Mouse (Mus musculus) ES-Bruce4 (cell line): ENCODE results near the gene Dscaml1. TPM values are rescaled to one million over a fixed set of nuclear protein-coding genes. Genes with fewer than 3 reads are reported as not detected.

Source experiments
- H3K27ac ChIP-seq: 2 replicates; pipeline ENCODE4 v1.5.1; 2012; ENCODE audit warnings: low read length, inconsistent platforms; ENCODE audit not compliant: insufficient read depth
- H3K27me3 ChIP-seq: 2 replicates; pipeline ENCODE4 v1.6.1; 2012; ENCODE audit warnings: mild to moderate bottlenecking, low read length, inconsistent platforms; ENCODE audit not compliant: control insufficient read depth, poor library complexity, insufficient read depth, severe bottlenecking
- H3K36me3 ChIP-seq: 2 replicates; pipeline ENCODE4 v1.6.1; 2012; ENCODE audit warnings: inconsistent platforms, mild to moderate bottlenecking, low read length, moderate library complexity; ENCODE audit not compliant: control insufficient read depth, poor library complexity, insufficient read depth, severe bottlenecking
- H3K4me1 ChIP-seq: one replicate; pipeline ENCODE4 v1.8.1; 2011; ENCODE audit warnings: low read length; ENCODE audit not compliant: control insufficient read depth, insufficient read depth
- H3K4me3 ChIP-seq: 2 replicates; pipeline ENCODE4 v1.5.1; 2011; ENCODE audit warnings: low read depth, mild to moderate bottlenecking, low read length
- H3K9ac ChIP-seq: 2 replicates; pipeline ENCODE4 v1.6.1; 2012; ENCODE audit warnings: low read depth, mild to moderate bottlenecking, inconsistent platforms; ENCODE audit not compliant: poor library complexity, severe bottlenecking
- H3K9me3 ChIP-seq: replicated peaks from 2 replicates; pipeline ENCODE4 v1.6.1; 2012; ENCODE audit warnings: mild to moderate bottlenecking, low read length, inconsistent platforms; ENCODE audit not compliant: control insufficient read depth, poor library complexity, insufficient read depth, severe bottlenecking
- CTCF ChIP-seq: IDR thresholded peaks from one replicate; pipeline ENCODE4 v1.8.1; 2011; ENCODE audit warnings: low read depth, low read length
- EP300 ChIP-seq: IDR thresholded peaks from 2 replicates; pipeline ENCODE4 v1.6.1; 2011; ENCODE audit warnings: low read depth, low read length; ENCODE audit not compliant: insufficient read depth
- POLR2A ChIP-seq: IDR thresholded peaks from one replicate; pipeline ENCODE4 v1.8.1; 2011; ENCODE audit warnings: low read length; ENCODE audit not compliant: insufficient read depth
- polyA plus RNA-seq: library from polyadenylated mRNA; stranded (reverse); fragments of >200 nt; gene quantifications from 2 replicates; pipeline ENCODE4 v1.2.4, GENCODE M21; 2011; ENCODE audit warnings: low read depth; ENCODE audit not compliant: missing spikeins, insufficient read depth, insufficient read length

Gene Dscaml1
- 3.8 and 4.0 TPM in 2 replicates for polyA plus RNA-seq

DNA sequence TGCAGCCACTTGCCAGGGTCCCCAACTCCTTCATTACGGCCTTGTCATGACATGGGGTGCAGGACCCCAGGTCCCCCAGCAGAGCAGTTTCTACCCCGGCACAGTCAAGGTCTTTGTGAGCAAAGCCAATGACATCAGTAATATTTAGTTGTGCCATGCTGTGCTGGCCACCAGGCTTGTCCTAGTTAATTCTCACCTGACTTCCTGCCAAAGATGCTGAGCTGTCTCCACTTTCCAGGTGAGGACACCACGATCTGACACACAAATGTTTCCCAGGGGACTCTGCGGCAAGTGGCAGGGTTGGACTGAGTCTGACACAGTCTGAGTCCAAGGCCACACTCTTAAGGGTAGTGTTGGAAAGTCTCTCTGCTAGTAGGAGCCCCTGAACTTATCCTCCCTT lies at the start of gene Dscaml1:
Gene Dscaml1, plus strand, starts transcription at position 173 of the 400 bp plus-strand sequence.
- Histone ChIP-seq H3K4me1 (no peaks in the 10 kb centered on the region), H3K27me3 (peaks cover 16% of the 10 kb centered on the region), H3K9ac (no peak within 1 kb of the TSS), H3K36me3 (no peaks in the 10 kb centered on the region), H3K27ac (no peak within 1 kb of the TSS), H3K4me3 (no peak within 1 kb of the TSS), H3K9me3 (no peaks in the 10 kb centered on the region)
- TF ChIP-seq POLR2A: no peak
- TF ChIP-seq EP300: no peak
- no peak for TF ChIP-seq CTCF

GRCm38 (mm10) chr9:45376883-45377282 lies 49.5 kb upstream of the Dscaml1 start:
- H3K9me3 ChIP-seq: no peaks in the 10 kb centered on the region
- H3K4me1 ChIP-seq: no peaks in the 10 kb centered on the region
- no peak for TF ChIP-seq CTCF
- TF ChIP-seq POLR2A: no peak
- no peak for TF ChIP-seq EP300
- no peak overlapping the region for H3K4me3 ChIP-seq
- no peak overlapping the region for H3K9ac ChIP-seq
- H3K36me3 ChIP-seq: no peaks in the 10 kb centered on the region
- no peak overlapping the region for H3K27ac ChIP-seq
- no peaks in the 10 kb centered on the region for H3K27me3 ChIP-seq

- no peaks in the 10 kb centered on the region for H3K36me3 ChIP-seq
- no peaks in the 10 kb centered on the region for H3K27me3 ChIP-seq
Observed at GRCm38 (mm10) chr9:45380411-45381251, 45.8 kb upstream of the Dscaml1 start.

GRCm38 (mm10) chr9:45382336-45382735 lies 44.1 kb upstream of the Dscaml1 start:
- Histone ChIP-seq H3K27me3 (no peaks in the 10 kb centered on the region), H3K36me3 (no peaks in the 10 kb centered on the region)
- TF ChIP-seq CTCF: no peak
- TF ChIP-seq EP300: no peak
- no peak for TF ChIP-seq POLR2A

More at GRCm38 (mm10) chr9:45380411-45381251, 45.8 kb upstream of the Dscaml1 start:
- H3K4me1 ChIP-seq: no peaks in the 10 kb centered on the region
- TF ChIP-seq POLR2A: no peak
- no peak for TF ChIP-seq EP300
- no peak for TF ChIP-seq CTCF
- H3K9me3 ChIP-seq: no peaks in the 10 kb centered on the region
- H3K27ac ChIP-seq: no peak overlapping the region
- no peak overlapping the region for H3K4me3 ChIP-seq
- H3K9ac ChIP-seq: no peak overlapping the region

DNA sequence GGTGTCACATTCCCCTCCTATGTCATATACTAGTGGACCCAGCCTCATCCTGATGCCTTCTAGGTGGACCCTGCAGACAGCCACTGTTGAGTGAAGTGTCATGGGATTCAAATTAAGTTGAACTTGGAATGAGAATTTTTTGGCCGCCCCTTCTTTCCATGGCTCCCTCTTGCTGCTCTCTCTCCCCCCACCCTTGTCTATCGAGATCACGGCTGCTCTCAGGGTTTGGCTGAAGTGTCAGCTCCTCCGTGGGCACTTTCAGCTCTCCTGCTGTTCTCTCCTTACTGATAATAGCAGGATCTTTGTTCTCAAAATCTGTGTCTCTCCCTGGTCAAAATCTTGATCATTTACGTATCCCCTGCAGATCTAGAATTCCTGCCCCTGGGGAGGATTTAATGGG lies 43.6 kb upstream of the Dscaml1 start:
- TF ChIP-seq EP300 (no peak), POLR2A (no peak), CTCF (no peak)
- Histone ChIP-seq H3K9me3 (no peaks in the 10 kb centered on the region), H3K36me3 (no peaks in the 10 kb centered on the region), H3K4me3 (no peak overlapping the region), H3K27me3 (no peaks in the 10 kb centered on the region), H3K4me1 (no peaks in the 10 kb centered on the region), H3K9ac (no peak overlapping the region), H3K27ac (no peak overlapping the region)

More at GRCm38 (mm10) chr9:45382336-45382735, 44.1 kb upstream of the Dscaml1 start:
- H3K27ac ChIP-seq: no peak overlapping the region
- no peak overlapping the region for H3K9ac ChIP-seq
- no peaks in the 10 kb centered on the region for H3K4me1 ChIP-seq
- no peak overlapping the region for H3K4me3 ChIP-seq
- no peaks in the 10 kb centered on the region for H3K9me3 ChIP-seq

DNA sequence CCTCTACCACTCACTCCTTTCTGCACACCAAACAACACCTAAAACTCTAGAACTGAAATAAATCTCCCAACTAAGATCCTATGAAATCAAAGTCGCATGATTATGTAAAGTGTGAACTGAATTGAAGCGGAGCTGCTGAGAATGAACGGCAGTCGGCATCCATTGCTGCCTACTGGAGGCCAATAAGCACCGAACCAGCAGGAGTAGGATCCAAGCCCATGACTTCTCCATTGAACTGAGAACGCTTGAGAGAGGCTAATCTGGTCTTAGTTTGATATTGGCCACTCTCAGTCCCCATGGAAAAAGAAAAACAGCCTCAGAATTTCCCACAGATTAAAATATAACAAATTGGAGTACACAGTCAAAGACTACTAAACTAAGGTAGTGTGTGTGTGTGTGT lies 42.5 kb upstream of the Dscaml1 start:
- Histone ChIP-seq H3K27ac (no peak overlapping the region), H3K4me1 (no peaks in the 10 kb centered on the region), H3K4me3 (no peak overlapping the region), H3K36me3 (no peaks in the 10 kb centered on the region), H3K9ac (no peak overlapping the region), H3K9me3 (no peaks in the 10 kb centered on the region), H3K27me3 (no peaks in the 10 kb centered on the region)
- TF ChIP-seq POLR2A: no peak
- no peak for TF ChIP-seq CTCF
- no peak for TF ChIP-seq EP300
